Mouse (Mus musculus): Measurements from ENCODE around the gene Clic1. TPM values are rescaled to one million over a fixed set of nuclear protein-coding genes. Genes with fewer than 3 reads are reported as not detected.

Gene Clic1
- polyA plus RNA-seq, 1 experiment from 2014 or later: 83.9 TPM

GRCm38 (mm10) chr17:35048149-35048931 is 1.4 kb upstream of the Clic1 start:
- H3K4me3 ChIP-seq (ENCODE audit: low read depth, low read length): no peak overlapping the region

GRCm38 (mm10) chr17:35048932-35049440 is 780 bp upstream of the Clic1 start:
- ATAC-seq (ENCODE audit: low FRiP score): no peak
- H3K27ac ChIP-seq (ENCODE audit: low read depth, low read length): peak overlapping the region; percentile 90; the same call in 1 of the 2 replicates
- H3K4me1 ChIP-seq (ENCODE audit: control insufficient read depth, insufficient read depth, low read length): peaks cover 52% of the 10 kb centered on the region
- WGBS: 66% methylated on average over 5 of the region's 5 CpGs
- no peaks in the 10 kb centered on the region for H3K9me3 ChIP-seq (ENCODE audit: control insufficient read depth, low read length)
- DNase-seq (ENCODE audit: low spot score, missing footprints): no peak
- H3K27me3 ChIP-seq (ENCODE audit: control insufficient read depth, insufficient read depth, low read length): no peaks in the 10 kb centered on the region
- peaks cover 7% of the 10 kb centered on the region for H3K36me3 ChIP-seq (ENCODE audit: control insufficient read depth, insufficient read depth, low read length)
- H3K9ac ChIP-seq (ENCODE audit: low read length): no peak overlapping the region
- H3K4me2 ChIP-seq: peak overlapping the region; percentile 68; the same call in 1 of the 2 replicates
- no peak overlapping the region; the same call in 1 of the 2 replicates for H3K4me3 ChIP-seq (ENCODE audit: low read depth, low read length)

More at GRCm38 (mm10) chr17:35048149-35048931, 1.4 kb upstream of the Clic1 start:
- H3K36me3 ChIP-seq (ENCODE audit: control insufficient read depth, insufficient read depth, low read length): peaks cover 2% of the 10 kb centered on the region; the same call in 1 of the 2 replicates
- DNase-seq (ENCODE audit: low spot score, missing footprints): no peak
- peaks cover 52% of the 10 kb centered on the region for H3K4me1 ChIP-seq (ENCODE audit: control insufficient read depth, insufficient read depth, low read length)
- peak overlapping the region; percentile 34; the same call in 1 of the 2 replicates for H3K9ac ChIP-seq (ENCODE audit: low read length)
- 34% methylated on average over 11 of the region's 11 CpGs for WGBS
- ATAC-seq (ENCODE audit: low FRiP score): no peak
- peak overlapping the region; percentile 12; the same call in 1 of the 2 replicates for H3K4me2 ChIP-seq
- H3K9me3 ChIP-seq (ENCODE audit: control insufficient read depth, low read length): no peaks in the 10 kb centered on the region
- peak overlapping the region; percentile 57; the same call in 1 of the 2 replicates for H3K27ac ChIP-seq (ENCODE audit: low read depth, low read length)
- no peaks in the 10 kb centered on the region for H3K27me3 ChIP-seq (ENCODE audit: control insufficient read depth, insufficient read depth, low read length)

DNA sequence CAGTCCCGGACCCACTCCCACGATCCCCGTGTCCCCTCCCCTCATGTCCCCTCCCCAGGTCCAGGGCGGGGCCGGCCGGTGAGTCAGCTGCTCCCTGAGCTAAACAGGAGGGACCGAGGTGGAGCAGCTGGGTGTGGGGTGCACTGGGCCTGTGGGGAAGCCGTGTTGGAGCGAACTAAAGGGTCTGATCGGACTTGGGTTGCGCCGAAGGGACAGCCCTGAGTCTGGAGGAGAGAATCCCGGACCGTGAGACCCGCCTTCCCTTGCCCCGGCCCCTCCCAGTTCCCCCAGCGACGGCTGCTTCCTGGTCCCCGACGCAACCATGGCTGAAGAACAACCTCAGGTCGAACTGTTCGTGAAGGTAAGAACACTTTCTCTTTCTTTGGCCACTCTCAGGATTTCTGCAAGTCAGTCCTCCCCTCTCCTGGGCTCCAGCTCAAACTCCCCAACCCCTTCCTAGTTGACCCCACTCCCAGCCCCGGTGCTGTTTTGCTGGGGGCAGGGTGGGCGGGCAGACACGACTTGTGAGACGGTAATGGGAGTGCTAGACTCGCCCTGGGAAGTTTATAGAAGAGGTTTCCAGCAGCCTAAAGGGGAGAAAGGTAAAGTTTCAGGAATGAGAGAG is 472 bp downstream of the Clic1 start:
- Histone ChIP-seq H3K9ac (ENCODE audit: low read length) (peak overlapping the region; percentile 83), H3K4me1 (ENCODE audit: control insufficient read depth, insufficient read depth, low read length) (peaks cover 52% of the 10 kb centered on the region), H3K27ac (ENCODE audit: low read depth, low read length) (peak overlapping the region; percentile 90), H3K36me3 (ENCODE audit: control insufficient read depth, insufficient read depth, low read length) (peaks cover 10% of the 10 kb centered on the region), H3K4me2 (peak overlapping the region; percentile 68), H3K27me3 (ENCODE audit: control insufficient read depth, insufficient read depth, low read length) (no peaks in the 10 kb centered on the region), H3K9me3 (ENCODE audit: control insufficient read depth, low read length) (no peaks in the 10 kb centered on the region), H3K4me3 (ENCODE audit: low read depth, low read length) (peak overlapping the region; percentile 54)
- peak; percentile 97 for DNase-seq (ENCODE audit: low spot score, missing footprints)
- 0 out of 2 replicates have a peak, but pooled peaks have one; percentile 6 for ATAC-seq (ENCODE audit: low FRiP score)
- under 1% methylated on average over 26 of the region's 27 CpGs for WGBS

DNA sequence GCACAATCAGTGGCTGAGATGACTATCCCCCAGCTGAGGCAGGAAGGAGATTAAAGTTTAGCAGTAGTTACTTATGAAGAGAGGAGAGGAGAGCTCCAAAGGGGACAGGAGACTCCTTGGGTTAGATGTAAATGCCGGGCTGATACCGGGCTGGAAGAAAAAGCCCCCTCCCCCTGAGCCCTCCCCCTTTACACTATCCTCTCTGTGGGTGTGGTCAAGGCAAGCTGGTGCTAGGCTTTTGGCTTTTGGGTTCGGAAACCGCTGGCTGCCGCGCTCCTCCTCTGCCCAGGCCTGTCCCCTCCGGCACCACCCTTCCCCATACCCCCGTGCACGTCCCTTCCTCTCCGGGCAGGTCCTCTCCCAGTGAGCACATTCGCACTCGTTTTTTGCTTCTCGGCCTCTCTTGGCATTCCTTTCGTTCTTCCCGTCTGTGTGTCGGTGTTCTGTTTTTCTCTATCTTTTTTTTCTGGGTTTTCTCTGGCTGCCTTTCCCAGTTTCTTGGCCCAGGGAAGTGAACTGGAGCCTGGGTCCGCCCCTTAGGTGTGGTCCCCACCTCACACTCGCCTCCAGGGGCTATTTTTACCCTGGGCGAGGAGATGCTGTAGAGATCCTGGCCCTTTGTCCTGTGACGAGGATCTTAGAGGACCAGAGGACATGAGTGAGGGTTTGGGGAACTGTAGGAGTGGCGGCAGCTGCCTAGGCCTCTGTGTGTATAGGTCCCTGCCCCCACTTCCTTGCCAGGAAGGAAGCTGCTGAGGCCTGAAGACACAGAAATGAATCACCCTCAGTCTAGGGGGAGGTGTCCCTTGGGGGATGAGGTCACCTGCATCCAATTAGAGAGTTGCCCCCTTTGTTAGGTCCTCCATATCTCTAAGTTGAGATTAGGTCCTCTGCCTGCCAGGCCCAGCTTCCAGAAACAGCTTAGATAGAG is 1.7 kb downstream of the Clic1 start:
- Histone ChIP-seq H3K4me3 (ENCODE audit: low read depth, low read length) (peak overlapping the region; percentile 54), H3K9ac (ENCODE audit: low read length) (peak overlapping the region; percentile 83), H3K4me1 (ENCODE audit: control insufficient read depth, insufficient read depth, low read length) (peaks cover 46% of the 10 kb centered on the region), H3K36me3 (ENCODE audit: control insufficient read depth, insufficient read depth, low read length) (peaks cover 15% of the 10 kb centered on the region), H3K4me2 (peak overlapping the region; percentile 68), H3K27me3 (ENCODE audit: control insufficient read depth, insufficient read depth, low read length) (no peaks in the 10 kb centered on the region), H3K27ac (ENCODE audit: low read depth, low read length) (peak overlapping the region; percentile 88), H3K9me3 (ENCODE audit: control insufficient read depth, low read length) (no peaks in the 10 kb centered on the region)
- DNase-seq (ENCODE audit: low spot score, missing footprints): peak; percentile 97
- WGBS: 3% methylated on average over 21 of the region's 21 CpGs
- ATAC-seq (ENCODE audit: low FRiP score): peak; percentile 75

DNA sequence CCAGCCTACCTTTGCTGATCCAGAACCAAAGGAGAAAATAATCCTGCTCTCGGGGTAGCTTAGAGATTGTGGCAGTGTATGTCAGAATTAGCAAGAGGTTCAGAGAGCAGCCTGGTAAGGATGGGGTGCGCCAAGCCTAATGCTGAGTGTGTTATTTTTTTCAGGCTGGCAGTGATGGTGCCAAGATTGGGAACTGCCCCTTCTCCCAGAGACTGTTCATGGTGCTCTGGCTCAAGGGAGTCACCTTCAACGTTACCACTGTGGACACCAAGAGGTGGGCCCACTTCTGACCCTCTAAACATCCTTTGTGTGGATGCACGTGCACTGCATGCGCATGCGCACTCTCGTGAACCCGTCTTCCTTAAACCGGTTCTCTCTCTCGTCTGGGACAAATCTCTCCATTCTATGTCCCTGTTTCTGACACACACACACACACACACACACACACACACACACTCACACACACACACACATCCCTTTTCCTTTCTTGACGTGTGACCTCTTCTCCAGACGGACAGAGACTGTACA is 2.6 kb downstream of the Clic1 start:
- no peak for DNase-seq (ENCODE audit: low spot score, missing footprints)
- peak overlapping the region; percentile 54 for H3K4me3 ChIP-seq (ENCODE audit: low read depth, low read length)
- H3K9ac ChIP-seq (ENCODE audit: low read length): peak overlapping the region; percentile 83
- H3K27me3 ChIP-seq (ENCODE audit: control insufficient read depth, insufficient read depth, low read length): no peaks in the 10 kb centered on the region
- peak overlapping the region; percentile 88 for H3K27ac ChIP-seq (ENCODE audit: low read depth, low read length)
- peaks cover 15% of the 10 kb centered on the region for H3K36me3 ChIP-seq (ENCODE audit: control insufficient read depth, insufficient read depth, low read length)
- no peak for ATAC-seq (ENCODE audit: low FRiP score)
- peaks cover 40% of the 10 kb centered on the region for H3K4me1 ChIP-seq (ENCODE audit: control insufficient read depth, insufficient read depth, low read length)
- no peaks in the 10 kb centered on the region for H3K9me3 ChIP-seq (ENCODE audit: control insufficient read depth, low read length)
- peak overlapping the region; percentile 68 for H3K4me2 ChIP-seq
- WGBS: 81% methylated on average over 12 of the region's 12 CpGs

- Histone ChIP-seq H3K27me3 (ENCODE audit: control insufficient read depth, insufficient read depth, low read length) (no peaks in the 10 kb centered on the region), H3K27ac (ENCODE audit: low read depth, low read length) (no peak overlapping the region), H3K9me3 (ENCODE audit: control insufficient read depth, low read length) (no peaks in the 10 kb centered on the region), H3K36me3 (ENCODE audit: control insufficient read depth, insufficient read depth, low read length) (peaks cover 18% of the 10 kb centered on the region), H3K4me3 (ENCODE audit: low read depth, low read length) (no peak overlapping the region), H3K4me2 (no peak overlapping the region), H3K4me1 (ENCODE audit: control insufficient read depth, insufficient read depth, low read length) (peaks cover 27% of the 10 kb centered on the region), H3K9ac (ENCODE audit: low read length) (no peak overlapping the region)
- WGBS: 93% methylated on average over 7 of the region's 7 CpGs
- no peak for ATAC-seq (ENCODE audit: low FRiP score)
- DNase-seq (ENCODE audit: low spot score, missing footprints): no peak
Observed at GRCm38 (mm10) chr17:35055691-35056495, 6.1 kb downstream of the Clic1 start.

GRCm38 (mm10) chr17:35057090-35057489 is 7.3 kb downstream of the Clic1 start:
- Histone ChIP-seq H3K4me3 (ENCODE audit: low read depth, low read length) (no peak overlapping the region), H3K36me3 (ENCODE audit: control insufficient read depth, insufficient read depth, low read length) (peaks cover 26% of the 10 kb centered on the region), H3K9me3 (ENCODE audit: control insufficient read depth, low read length) (no peaks in the 10 kb centered on the region), H3K4me2 (no peak overlapping the region), H3K9ac (ENCODE audit: low read length) (no peak overlapping the region), H3K27ac (ENCODE audit: low read depth, low read length) (no peak overlapping the region), H3K27me3 (ENCODE audit: control insufficient read depth, insufficient read depth, low read length) (no peaks in the 10 kb centered on the region), H3K4me1 (ENCODE audit: control insufficient read depth, insufficient read depth, low read length) (peaks cover 19% of the 10 kb centered on the region)
- DNase-seq (ENCODE audit: low spot score, missing footprints): no peak
- 81% methylated on average over 3 of the region's 3 CpGs for WGBS
- no peak for ATAC-seq (ENCODE audit: low FRiP score)
